Mouse (Mus musculus) layer of hippocampus, adult 8-10 months (tissue): Measurements from ENCODE around the gene Isyna1. TPM values are rescaled to one million over a fixed set of nuclear protein-coding genes. Genes with fewer than 3 reads are reported as not detected.

ENCODE experiments used
- DNase-seq, 2 experiments: peaks; one replicate each; pipeline ENCODE4 v3.0.0; 2022; ENCODE audit warnings: low spot score in 2 of 2
- total RNA-seq, 4 experiments: library from RNA; stranded (reverse); gene quantifications; 2 replicates each; pipeline ENCODE4 v1.2.4; 2022

Isyna1 gene
- total RNA-seq, 4 experiments from 2014 or later, result 42.8 to 55.9 (median 51.8) TPM

DNA sequence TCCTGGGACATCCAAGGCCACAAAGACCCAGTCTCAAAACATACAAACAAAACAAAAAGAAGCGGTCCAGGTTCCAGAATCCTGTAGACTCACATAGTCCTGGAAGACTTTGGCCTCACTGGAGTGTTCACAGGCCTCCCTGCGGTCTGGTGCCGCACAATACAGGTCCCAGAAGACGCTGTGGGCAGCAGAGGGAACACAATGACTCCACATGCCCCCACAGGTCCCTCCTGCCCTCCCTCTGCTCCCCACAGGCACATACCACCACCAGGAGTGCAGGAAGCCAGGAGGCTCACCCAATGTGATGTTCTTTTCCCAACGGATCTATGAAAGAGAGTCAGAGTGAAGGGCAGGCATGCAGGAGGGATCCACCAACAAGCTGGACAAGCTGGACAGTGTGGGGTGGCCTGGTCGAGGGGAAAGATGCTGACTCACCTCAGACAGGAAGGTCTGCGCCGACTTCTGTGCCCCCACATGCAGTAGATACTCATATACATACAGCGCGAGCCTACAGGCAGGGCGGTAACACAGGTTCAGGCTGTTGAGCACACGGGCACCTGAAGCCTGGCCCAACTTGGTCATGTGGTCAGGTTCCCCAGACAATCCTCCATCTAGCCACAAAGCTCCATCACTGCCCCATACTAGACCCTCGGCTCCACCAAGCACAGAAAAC, 8.1 kb downstream of the Isyna1 start:
- no peak for DNase-seq

DNA sequence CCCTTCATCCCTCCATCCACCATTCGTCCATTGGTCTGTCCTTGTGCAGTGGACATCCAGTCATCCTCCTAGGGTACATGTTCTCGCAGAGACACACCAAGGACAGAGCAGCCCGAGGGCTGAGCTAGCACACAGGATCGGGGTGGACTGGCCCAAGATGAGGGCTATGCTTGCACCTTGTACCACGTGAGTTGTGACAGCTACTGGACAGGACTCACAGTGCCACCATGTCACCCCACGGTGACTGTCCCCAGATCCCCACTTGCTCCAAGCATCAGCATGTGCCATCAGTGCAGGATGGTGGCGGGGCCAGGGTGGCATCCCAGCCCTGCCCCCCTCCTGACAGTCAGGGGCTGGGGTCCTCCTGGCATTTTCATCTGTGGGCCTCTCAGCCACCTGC, 10.4 kb downstream of the Isyna1 start:
- no peak for DNase-seq

DNA sequence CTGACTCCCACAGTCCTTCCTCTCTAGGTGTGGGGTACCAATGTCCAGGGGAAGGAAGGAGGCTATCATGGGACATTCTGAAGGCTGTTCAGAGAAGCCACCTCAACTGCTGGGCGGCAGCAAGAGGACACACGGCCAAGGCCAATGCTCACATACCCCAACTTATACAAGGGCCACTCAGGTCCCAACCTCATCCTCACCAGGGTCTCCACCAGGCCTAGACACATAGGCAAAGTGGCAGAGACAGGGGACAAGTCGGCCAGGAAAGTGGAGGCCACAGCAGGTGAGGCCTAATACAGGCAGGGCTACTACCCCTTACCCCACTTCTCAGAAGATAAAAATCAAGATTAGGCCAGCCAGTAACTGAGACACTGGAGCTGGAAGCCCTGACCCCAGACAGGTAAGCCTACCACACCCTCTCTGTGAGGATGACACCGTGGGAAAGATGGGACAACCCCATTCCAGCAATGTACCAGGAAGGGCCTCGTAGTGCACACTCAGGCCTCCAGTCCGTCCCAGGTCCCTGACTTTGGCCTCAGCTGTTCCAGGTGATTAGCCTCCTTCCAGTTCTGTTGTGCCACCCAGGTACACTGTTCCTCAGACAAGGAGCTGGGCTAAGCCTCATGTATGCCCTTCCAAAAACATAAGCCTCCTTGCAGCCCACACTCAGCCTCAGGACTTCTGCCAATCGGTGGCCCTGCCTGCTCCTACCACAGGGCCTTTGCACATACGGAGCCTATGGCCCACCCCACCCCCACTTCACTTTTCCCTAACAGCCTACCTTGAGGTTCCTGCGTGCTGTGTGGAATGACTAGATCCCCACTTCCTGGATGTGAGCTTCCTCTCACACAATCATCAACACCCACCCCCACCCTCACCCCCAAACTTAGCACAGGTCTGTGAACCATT, 12.0 kb downstream of the Isyna1 start:
- no peak for DNase-seq

DNA sequence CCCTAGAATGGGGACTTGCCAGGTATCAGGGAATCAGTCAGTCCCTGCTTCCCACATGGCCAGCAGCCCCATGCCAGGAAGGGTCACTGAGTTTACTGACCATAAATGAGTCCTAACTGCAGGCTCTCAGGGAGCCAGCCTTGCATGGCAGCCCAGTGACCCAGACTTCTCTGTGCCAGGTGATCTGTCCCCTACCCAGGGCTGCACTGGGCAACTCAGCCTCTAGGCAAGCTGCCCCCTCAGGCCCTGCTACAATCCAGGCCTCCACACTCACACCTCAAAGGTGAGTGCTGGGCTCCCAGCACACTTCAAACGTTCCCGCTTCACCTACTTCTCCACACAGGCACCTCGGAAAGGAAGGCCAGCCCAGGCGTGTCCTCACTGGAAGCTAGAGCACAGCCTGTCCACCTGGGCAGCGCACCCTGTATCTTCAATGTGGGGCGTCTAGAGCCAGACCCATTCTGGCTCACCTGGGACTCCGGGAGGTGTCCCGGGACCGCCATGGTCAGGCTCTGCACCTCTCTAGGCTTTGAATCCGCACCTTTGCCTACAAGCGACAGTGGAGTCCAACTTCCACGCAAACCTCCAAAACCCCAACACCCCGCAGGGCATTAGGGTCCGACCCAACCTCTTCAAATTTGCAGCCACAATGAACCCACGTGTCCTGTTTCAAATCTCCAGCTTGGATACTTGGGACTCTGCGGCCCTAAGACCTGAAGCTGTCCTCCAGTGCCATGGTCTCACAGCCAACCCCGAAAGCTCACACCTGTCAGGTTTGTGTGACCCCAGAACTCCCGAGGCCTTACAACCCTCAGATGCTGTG, 12.8 kb downstream of the Isyna1 start:
- DNase-seq, result no peak

DNA sequence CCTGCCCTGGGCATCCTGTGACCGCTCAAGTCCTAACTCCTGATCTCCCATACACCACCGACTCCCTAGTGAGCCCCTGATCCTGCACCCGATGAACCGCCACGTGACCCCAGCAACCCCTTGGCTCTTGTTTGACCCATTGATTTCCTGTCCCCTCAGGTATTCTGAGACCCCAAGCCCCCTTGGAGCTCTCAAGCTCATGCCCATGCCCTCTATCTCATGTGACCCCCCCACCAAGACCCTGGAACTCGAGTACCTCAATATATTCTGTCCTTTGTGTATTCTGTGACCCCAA, 13.4 kb downstream of the Isyna1 start:
- DNase-seq, result no peak

DNA sequence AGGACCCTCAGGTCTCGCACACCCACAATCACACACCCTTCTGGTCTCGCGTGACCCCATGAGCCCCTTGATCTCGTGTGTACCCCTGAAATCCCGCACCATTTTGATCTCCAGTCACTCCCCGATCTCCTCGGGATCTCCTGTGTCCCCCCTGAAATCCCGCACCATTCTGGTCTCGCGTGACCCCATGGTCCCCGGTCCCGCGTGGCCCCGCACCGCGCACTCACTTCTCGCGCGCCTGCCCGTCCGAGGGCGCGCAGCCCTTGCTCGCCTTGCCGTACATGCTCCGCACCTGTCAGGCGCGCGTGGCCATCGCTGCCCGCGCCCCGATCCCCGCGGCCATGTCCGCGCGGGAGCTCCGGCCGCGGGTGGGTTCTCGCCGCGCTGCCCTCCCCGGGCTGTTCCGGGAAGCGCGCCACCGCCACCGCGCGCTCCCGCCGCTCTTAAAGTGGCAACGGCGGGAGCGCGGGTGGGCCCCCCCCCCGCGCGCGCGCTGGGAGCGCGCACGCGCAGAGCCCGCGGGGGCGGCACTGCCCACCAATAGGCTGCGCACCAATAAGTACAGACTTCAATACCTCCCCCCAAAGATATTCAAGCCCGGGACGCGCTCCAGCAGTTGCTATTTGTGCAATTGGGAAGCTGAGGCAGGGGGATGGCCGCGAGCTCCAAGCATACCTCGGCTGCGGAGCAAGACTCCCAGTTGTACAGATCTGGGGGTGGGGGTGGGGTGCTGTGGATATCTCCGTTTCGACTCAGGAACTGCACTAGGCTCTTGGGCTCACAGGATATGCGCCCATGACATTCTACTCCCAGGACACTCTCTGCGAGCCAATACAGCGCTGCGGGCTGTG, 13.9 kb downstream of the Isyna1 start:
- no peak for DNase-seq

DNA sequence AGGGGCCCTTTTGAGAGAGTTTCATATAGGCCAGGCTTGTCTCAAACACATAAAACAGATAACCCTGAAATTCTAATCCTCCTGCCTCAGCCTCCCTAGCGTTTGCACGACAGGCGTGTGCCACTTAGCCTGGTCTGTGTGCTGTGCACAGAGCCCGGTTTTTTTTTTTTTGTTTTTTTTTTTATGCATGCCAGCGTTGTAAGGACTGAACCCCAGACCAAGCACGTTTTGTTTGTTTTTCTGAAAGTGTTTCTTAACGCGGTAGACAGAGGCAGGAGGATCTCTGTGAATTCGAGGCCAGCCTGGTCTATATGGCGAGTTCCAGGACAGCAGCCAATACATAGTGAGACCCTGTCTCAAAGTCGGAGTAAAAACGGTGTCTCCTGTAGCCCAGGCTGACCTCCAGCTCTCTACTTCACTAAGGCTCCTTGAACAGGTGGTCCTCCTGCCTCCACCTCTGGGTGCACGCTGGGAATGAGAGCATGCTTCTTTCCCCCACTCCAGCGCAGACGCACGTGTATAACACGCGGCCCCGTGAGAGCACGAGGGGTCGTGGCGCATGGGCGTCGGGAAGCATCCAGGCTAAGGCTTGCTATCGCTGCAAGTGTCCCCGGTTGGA, 14.7 kb downstream of the Isyna1 start, which contains the start of gene Ssbp4:
Gene Ssbp4 (minus strand): TSS at position 124 of the 619 bp plus-strand sequence.
- DNase-seq, result no peak

DNA sequence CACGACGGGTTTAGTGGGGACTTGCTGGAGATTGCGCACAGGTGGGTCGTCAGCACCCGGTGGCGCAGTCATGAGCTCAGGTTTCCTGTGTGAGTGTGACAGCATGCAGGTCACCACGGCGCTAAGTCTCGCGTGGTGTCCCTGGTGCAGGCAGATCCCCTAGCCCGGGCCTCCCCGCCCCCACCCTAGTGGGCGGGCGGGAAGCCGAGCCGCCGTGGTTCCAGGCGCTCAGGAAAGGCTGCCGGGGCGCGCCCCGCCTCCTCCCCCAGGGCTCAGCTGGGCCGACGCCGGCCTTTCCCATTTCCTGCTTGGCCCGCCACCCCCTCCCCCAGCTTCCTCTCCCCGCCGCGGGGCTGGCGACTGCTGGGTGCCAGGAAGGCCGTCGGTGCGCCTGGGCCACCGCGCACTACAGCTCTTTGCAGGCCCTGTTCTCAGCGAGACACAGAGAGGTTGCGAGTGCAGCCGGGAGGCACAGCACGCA, 15.2 kb downstream of the Isyna1 start:
- no peak for DNase-seq

DNA sequence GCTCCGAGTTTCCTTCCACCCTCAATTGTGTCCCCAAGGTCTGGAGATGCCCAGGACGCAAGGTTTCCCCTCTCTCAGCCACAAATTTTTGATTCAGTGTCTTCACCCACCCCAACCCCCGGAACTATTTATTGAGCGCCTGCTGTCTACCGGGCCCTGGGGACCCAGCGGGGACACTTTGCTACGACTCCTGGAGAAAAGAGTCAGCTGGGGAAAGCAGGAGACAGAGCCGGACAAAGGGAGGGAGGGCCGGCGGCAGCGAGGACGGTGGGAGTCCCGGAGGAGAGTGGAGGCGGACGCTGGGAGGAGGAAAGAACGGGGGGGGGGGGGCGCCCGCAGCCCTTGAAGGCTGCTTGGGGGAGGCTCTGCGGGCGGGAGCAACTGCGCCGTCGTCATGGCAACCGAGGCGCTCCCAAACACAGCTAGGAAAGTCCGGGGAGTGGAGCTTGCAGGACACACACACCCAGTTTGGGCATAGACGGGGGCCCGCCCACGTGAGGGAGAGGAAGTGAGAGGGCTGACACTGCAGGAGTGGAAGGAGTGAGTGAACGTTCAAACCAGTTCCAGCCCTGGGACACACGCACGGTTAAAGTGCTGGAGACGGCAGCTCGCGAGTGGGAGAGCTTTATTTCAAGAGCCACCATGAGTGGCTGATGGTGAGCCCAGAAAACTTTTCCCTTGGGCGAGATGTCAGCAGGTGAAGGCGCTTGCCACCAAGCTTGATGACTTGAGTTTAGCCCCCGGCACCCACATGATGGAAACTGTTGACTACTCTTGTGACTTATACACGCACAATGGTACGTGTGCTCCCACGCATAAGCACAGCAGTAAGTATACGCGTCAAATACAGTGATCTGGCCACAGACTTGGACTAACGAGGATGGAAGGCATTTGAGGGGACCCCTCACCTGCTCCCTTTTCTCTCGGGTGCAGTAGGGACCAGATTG, 15.9 kb downstream of the Isyna1 start:
- peak; percentile 82 to 85 for DNase-seq

DNA sequence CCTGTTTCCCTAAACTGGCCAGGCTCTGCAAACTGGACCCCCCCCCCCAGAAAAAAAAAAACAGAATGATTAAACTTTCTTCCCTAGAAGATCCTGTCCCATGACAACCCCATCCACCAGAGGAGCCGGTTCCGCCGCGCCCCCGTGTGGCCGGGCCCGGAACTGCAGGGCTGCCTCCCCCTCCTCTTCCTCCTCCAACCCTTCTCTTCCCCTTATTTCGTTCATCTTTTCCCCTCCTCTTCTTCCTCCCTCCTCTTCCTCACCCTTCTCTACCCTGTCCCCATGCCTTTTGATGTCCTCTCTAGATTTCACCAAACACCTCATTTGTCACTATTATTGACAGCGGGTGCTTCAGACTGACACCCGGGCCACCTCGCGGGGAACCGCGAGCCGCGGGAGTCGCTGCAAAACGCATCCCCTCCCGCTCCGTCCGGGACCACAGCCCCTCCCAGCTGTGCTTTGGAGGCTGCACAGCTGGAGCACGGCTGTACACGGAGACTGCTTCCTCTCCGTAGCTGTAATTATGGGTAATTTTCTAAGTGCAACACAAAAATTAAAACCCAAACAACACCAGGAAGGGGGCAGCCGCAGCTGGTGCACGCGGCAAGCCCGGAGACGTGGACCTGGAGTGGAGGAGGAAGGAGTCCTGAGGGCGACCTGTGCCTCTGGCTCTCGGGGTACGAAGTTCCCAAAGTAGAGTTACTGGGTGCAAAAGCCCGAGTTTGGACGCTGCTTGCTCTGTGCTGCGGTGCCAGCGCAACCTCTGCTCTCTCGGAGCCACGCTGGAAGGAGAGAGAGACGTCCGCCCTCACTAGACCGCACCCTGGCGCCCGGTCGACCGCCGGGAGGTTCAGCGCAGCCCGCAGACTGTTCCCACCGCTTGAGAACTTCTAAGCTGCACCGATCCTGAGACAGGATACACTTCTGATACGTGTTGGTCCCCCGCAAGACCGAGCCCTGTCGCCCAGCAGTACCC, 16.9 kb downstream of the Isyna1 start:
- DNase-seq, result peak in 1 of 2 experiments; percentile 78

DNA sequence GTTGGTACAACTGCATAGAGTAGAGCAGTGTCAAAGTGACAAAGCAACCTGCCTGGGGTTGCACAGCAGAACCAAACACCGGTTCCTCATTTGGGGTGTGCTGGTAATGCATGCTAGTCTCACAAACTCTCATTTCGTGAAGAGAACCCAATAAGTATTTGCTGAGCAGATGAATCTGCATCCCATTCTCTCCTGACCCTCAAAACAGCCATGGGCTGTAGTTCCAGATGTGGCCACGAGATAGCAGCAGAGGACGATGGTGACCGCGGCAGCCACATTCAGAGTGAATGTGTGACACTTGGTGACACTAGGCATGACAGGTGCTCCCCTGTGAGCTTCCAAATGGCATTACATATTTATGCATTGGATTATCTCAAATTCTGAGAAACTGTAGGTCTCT, 17.7 kb downstream of the Isyna1 start:
- DNase-seq, result peak in 1 of 2 experiments; percentile 86

DNA sequence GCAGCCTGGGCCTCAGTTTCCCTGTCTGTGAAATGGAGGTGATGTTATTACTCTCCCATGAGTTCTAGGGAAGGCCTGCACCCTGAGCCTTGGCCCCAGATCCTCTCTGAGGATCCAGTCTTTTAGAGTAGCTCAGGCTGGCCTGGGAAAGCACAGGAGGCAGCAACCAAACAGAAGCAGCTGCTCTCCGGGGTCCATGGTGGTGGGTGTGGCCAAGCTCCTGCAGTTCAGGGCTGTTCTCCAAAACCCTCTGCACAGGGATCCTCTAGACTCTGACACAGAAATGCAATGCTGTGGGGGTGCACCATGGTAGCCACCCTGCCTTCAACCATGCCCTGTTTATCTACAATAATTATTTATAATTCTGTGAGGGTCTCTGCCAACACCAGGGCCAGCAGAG, 19.6 kb downstream of the Isyna1 start:
- DNase-seq, result no peak

DNA sequence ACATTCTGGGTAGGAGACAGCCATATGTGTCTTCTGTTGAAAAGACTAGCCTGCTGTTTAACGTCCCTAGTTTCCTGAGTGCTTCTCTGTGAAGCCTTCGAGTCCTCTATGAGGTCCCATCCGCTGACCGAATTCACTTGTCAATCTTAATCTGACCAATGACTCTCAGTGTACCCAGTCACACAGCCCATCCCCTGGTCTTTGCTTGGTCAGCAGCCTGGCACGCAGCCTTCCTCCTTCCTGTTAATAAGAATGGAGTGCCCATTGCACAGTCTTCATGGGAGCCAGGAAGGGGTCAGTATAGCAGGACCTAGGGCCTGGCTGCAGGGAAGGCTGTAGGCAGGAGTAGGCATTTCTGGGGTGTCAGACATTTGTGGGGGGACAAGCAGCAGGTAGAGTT, 20.3 kb downstream of the Isyna1 start:
- DNase-seq, result no peak

DNA sequence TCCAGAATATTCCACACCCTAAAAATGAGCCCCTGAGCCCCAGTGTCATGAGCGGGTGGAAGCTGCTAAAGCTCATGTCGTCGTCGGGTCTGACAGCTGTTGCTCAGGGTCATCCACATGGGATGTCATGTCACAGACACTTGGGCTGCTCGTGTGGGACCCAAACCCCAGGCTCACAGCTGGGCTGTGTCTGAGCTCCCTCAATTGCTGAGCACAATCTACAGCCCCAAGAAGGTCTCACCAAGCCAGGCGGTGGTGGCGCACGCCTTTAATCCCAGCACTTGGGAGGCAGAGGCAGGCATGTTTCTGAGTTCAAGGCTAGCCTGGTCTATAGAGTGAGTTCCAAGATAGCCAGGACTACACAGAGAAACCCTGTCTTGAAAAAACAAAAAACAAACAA, 21.1 kb downstream of the Isyna1 start:
- no peak for DNase-seq

DNA sequence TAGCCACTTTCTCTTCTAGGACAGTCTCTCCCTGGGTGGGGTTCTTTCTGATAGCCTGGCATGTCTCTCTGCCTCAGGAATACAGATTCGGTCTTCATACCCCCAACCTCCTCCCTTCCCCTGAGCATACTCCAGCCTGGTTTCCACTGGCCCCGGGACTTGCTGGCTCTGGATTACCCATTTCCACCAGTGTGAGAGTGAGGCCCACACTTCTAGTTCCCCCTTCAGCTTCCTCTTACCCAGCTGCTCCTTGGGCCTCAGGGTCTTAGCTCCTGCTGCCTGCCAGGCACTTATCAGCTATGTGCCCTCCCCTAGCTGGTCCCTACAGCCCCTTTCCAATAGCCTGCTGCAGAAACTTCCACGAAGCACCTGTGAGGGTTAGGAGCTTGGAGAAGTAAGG, 21.7 kb downstream of the Isyna1 start, which contains the start of gene Lrrc25:
Gene Lrrc25 (plus strand): TSS at position 262 of the 400 bp plus-strand sequence.
- DNase-seq, result no peak

DNA sequence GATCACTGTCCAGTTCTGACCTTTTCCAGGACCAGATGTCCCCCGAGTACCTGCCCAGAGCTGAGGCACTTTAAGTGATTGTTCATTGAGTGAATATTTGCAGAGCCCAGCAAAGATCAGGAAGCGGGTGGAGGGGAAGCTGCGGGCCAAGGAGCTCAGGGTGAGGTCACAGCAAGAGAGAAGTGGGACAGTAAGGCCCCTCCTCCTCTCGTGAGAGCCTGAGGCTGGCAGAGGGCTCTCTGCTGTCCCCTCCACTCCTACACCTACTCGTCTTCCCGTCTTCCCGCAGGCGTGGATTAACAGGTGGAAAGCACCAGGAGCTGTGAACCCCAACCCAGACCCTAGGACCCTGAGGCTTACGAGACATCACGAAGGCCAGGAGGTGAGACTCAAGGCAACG, 22.5 kb downstream of the Isyna1 start:
- no peak for DNase-seq

DNA sequence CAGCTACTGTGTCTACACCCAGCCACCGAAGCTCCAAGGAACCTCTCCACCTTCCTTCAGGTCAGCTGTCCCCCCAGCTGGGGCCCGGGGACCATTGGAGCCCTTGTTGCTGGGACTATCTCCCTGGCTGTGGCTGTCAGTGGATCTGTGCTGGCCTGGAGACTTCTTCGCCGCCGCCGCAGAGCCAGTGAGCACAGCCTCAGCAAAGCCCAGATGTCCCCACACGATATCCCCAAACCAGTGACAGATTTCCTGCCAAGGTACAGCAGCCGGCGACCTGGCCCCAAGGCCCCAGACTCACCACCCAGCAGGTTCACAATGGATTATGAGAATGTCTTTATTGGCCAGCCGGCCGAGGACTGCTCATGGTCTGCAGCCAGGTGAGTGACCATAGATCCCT, 23.8 kb downstream of the Isyna1 start:
- DNase-seq, result no peak

DNA sequence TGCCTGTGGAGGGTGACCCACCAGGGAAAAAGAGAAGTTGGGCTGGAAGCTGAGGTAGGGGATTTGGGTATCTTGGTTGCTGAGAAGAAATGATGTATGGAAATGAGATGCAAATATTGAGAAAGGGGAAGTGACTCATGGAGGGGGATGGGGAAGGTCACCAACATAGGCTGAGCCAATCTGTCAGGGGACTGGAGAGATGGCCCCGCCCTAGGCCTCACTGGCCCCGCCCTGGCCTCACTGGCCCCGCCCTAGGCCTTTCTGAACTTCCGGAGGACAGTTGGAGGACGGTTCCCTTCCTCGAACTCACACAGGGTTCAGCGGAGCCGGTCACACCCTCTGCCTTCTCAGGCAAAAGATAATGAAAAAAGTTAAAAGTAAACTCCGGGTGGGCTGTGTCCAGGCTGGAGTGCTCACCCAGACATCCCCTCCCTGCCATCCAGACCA, 24.7 kb downstream of the Isyna1 start:
- DNase-seq, result no peak
